Mouse (Mus musculus) neural tube, embryonic 14.5 days (tissue): Measurements from ENCODE around the gene Adamts7. TPM values are rescaled to one million over a fixed set of nuclear protein-coding genes. Genes with fewer than 3 reads are reported as not detected.
A peak's percentile ranks its signal among the peaks of the same experiment; 100 is the strongest.

Experiments used
- ATAC-seq: fragments of 200-750 bp; cut with Nextera tagmentation; 2 replicates; pipeline ENCODE4 v1.8.0; 2017; ENCODE audit warnings: low read depth, mild to moderate bottlenecking, moderate TSS enrichment, moderate library complexity
- H3K27ac ChIP-seq: fragments of 300-500 bp; sonication (generic); 2 replicates; pipeline ENCODE4 v1.5.1; 2014; ENCODE audit warnings: low read depth, mild to moderate bottlenecking, control low read depth, low read length, moderate library complexity, mixed read lengths
- H3K27me3 ChIP-seq: fragments of 300-500 bp; sonication (generic); 2 replicates; pipeline ENCODE4 v1.6.1; 2014; ENCODE audit warnings: low read length; ENCODE audit not compliant: control insufficient read depth, insufficient read depth
- H3K36me3 ChIP-seq: fragments of 300-500 bp; sonication (generic); 2 replicates; pipeline ENCODE4 v1.6.1; 2014; ENCODE audit warnings: low read length, mixed read lengths; ENCODE audit not compliant: control insufficient read depth, insufficient read depth
- H3K4me1 ChIP-seq: fragments of 300-500 bp; sonication (generic); 2 replicates; pipeline ENCODE4 v1.6.1; 2014; ENCODE audit warnings: low read length; ENCODE audit not compliant: control insufficient read depth, insufficient read depth
- H3K4me2 ChIP-seq: fragments of 300-500 bp; sonication (generic); 2 replicates; pipeline ENCODE4 v1.6.1; 2014; ENCODE audit warnings: mild to moderate bottlenecking, low read depth, low read length, control low read depth
- H3K4me3 ChIP-seq: fragments of 300-500 bp; sonication (generic); 2 replicates; pipeline ENCODE4 v1.5.1; 2014; ENCODE audit warnings: low read depth, low read length, control low read depth, mixed read lengths
- H3K9ac ChIP-seq: fragments of 300-500 bp; sonication (generic); replicated peaks from 2 replicates; pipeline ENCODE4 v1.6.1; 2014; ENCODE audit warnings: low read depth, mild to moderate bottlenecking, control low read depth, low read length, mixed read lengths
- H3K9me3 ChIP-seq: fragments of 300-500 bp; sonication (generic); 2 replicates; pipeline ENCODE4 v1.6.1; 2016; ENCODE audit warnings: low read length; ENCODE audit not compliant: control insufficient read depth
- WGBS: fragments of 180-500 bp; shearing (Covaris S2); extraction: QIAGEN DNeasy Blood & Tissue Kit; methylation state at CpG from one replicate; pipeline ENCODE4 v1.1.7; 2014; 5-methylcytosine and 5-hydroxymethylcytosine counted together
- polyA plus RNA-seq: library from polyadenylated mRNA; unstranded; fragments of >200 nt; fragmentation: Nextera tagmentation; extraction: Ambion mirVana; gene quantifications from 2 replicates; pipeline ENCODE4 v1.2.1, GENCODE M21; 2014

The Adamts7 gene
- polyA plus RNA-seq, 1 experiment from 2014 or later: 5.7 TPM

DNA sequence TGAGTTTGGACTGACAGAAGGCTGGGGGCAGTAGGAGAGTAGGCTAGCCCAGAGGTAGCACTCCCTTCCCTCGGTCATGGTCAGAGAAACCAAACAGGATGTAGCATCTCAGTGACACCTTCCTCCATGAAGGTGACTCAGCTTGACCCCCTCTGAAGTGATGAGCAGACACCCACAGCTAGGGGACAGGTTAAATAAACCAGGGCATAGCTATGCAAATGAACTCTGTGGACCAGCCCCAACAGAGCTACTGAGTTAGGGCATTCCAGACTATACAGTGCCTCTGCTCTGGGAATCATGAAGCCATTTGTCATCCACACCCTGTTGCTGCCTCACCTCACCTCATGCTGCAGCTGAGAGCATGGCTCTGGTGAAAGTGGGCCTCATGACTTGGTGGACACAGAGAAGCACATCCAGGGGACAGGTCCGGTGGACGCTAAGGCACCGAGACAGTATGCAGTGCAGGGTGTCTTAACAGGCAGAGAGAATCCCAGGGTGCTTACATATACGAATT is 71.1 kb downstream of the Adamts7 start:
- 92% methylated on average over 5 of the region's 5 CpGs for WGBS
- Histone ChIP-seq H3K4me1 (no peaks in the 10 kb centered on the region), H3K9ac (no peak overlapping the region), H3K9me3 (no peaks in the 10 kb centered on the region), H3K4me2 (no peak overlapping the region), H3K27ac (no peak overlapping the region), H3K36me3 (no peaks in the 10 kb centered on the region), H3K27me3 (no peaks in the 10 kb centered on the region), H3K4me3 (no peak overlapping the region)
- ATAC-seq: no peak

GRCm38 (mm10) chr9:90234786-90235185 is 71.9 kb downstream of the Adamts7 start:
- H3K27ac ChIP-seq: no peak overlapping the region
- ATAC-seq: no peak
- no peaks in the 10 kb centered on the region for H3K36me3 ChIP-seq
- WGBS: 95% methylated on average over 5 of the region's 5 CpGs
- H3K4me2 ChIP-seq: no peak overlapping the region
- H3K27me3 ChIP-seq: no peaks in the 10 kb centered on the region
- H3K4me3 ChIP-seq: no peak overlapping the region
- H3K9me3 ChIP-seq: no peaks in the 10 kb centered on the region
- no peaks in the 10 kb centered on the region for H3K4me1 ChIP-seq
- H3K9ac ChIP-seq: no peak overlapping the region

DNA sequence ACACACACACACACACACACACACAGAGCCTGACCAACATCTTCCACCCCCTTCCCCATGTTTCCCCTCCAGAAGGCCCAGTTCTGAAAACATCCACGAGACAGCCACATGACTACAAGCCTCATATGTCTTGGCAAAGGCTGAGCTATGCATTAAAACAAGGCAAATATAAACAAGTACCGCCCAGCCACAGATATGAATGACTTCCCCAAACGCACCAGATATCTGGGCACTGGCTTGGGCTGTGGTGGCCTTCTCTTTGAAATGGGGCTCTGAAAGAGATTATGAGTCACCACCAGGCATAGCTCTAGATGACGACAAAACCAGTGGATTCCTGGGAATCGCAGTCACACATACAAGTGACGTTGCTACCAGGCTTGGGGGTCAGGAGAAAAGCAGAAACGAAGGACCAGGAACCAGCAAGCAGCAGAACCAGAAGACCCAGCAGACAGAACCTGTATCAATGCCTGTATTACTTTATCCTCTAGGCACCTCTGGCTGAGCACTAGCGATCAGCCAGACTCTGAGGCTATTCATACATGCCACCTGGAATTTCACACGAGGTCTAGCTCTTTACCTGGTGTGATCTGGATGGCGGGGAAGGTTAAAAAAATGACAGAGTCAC is 72.5 kb downstream of the Adamts7 start:
- Histone ChIP-seq H3K9ac (no peak overlapping the region), H3K36me3 (no peaks in the 10 kb centered on the region), H3K4me1 (no peaks in the 10 kb centered on the region), H3K27me3 (no peaks in the 10 kb centered on the region), H3K27ac (no peak overlapping the region), H3K4me2 (no peak overlapping the region), H3K9me3 (no peaks in the 10 kb centered on the region), H3K4me3 (no peak overlapping the region)
- WGBS: 86% methylated on average over 10 of the region's 10 CpGs
- no peak for ATAC-seq

DNA sequence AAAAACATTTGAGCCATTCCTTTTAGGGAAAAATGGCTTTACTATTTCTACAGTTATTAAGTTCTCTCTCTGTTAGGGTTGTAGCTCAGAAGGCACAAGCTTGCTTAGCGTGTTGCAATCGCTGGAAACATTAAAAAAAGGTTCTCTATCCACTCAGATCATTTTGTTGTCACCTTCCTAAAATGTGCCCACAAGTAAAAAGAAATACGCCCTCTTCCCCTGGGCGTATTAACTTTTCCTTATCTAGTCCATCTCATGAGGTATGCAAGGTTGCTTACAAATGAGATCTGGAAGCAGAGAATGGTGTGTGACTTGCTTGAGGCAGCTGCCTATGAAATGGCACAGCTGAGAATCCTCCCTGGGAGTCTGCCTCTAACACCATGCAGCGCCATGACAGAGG is 73.9 kb downstream of the Adamts7 start:
- ATAC-seq: no peak
- no peaks in the 10 kb centered on the region for H3K4me1 ChIP-seq
- no peak overlapping the region for H3K9ac ChIP-seq
- H3K27ac ChIP-seq: no peak overlapping the region
- no peaks in the 10 kb centered on the region for H3K36me3 ChIP-seq
- WGBS: 95% methylated on average over 5 of the region's 5 CpGs
- no peak overlapping the region for H3K4me2 ChIP-seq
- no peaks in the 10 kb centered on the region for H3K9me3 ChIP-seq
- H3K27me3 ChIP-seq: no peaks in the 10 kb centered on the region
- no peak overlapping the region for H3K4me3 ChIP-seq

DNA sequence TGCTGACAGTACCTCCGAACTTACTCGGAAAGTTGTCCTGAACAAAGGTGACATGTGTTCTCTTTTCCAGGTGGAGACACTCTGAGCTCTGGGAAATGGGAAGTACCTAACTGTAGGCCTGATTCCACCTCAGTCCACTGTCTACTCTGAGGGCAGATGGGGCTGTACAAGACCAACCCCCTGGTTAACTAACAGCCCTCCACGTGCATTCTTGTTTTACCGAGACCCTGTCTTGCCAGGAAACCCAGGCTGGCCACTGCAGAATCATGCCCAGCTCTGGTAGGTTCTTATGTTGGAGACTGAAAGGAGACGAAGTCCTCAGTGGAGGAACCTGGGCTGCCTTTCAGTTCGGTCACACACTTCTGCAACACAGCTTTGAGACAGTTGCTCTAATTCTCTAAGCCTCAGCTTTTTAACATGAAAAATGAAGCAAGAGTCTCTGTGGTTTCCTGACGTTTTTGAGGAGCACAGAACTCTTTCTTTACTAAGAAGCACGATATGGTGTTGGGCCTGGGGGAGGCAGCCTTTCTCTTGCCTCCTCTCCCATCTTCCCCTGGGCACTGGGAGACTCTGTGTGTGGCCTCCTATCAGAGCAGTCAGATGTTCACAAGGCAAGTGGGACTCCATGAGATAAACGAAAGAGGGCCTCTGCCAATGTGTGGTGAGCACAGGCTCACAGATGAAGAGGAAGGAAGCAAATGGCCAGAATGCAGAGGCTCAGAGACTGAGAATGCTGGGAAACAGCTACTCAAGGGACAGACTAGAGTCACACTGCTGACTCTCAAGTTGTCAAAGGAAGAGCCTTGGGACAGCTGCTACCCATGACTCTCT is 74.6 kb downstream of the Adamts7 start:
- no peaks in the 10 kb centered on the region for H3K4me1 ChIP-seq
- no peak overlapping the region for H3K4me2 ChIP-seq
- H3K27me3 ChIP-seq: no peaks in the 10 kb centered on the region
- no peak overlapping the region for H3K4me3 ChIP-seq
- no peak overlapping the region for H3K9ac ChIP-seq
- no peak for ATAC-seq
- no peak overlapping the region for H3K27ac ChIP-seq
- 91% methylated on average over 9 of the region's 9 CpGs for WGBS
- H3K36me3 ChIP-seq: no peaks in the 10 kb centered on the region
- H3K9me3 ChIP-seq: no peaks in the 10 kb centered on the region

GRCm38 (mm10) chr9:90240560-90240959 is 77.7 kb downstream of the Adamts7 start:
- Histone ChIP-seq H3K27ac (no peak overlapping the region), H3K27me3 (no peaks in the 10 kb centered on the region), H3K36me3 (no peaks in the 10 kb centered on the region), H3K9ac (no peak overlapping the region), H3K9me3 (no peaks in the 10 kb centered on the region), H3K4me1 (no peaks in the 10 kb centered on the region), H3K4me3 (no peak overlapping the region), H3K4me2 (no peak overlapping the region)
- 63% methylated on average over 4 of the region's 4 CpGs for WGBS
- ATAC-seq: peak; percentile 42; the same call in 1 of the 2 replicates

DNA sequence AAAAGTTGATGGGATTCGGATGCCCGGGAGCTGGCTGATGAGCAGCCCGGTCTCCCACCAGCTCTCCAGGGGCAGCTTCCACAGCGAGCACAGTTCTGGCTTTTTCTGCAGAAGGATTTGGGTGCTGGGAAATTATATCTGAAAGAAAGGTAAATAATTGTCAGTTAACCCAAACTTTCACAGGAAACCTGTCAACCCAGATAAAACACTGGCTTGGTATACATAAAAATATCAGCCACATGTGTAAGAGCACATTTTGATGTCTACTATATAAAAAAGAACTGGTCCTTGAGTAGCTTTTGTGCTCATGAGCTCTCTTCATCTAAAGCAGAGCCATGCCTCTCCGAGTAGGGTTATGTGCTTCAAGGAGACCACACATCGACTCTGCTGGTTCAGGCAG is 78.2 kb downstream of the Adamts7 start:
- Histone ChIP-seq H3K27me3 (no peaks in the 10 kb centered on the region), H3K36me3 (no peaks in the 10 kb centered on the region), H3K9me3 (no peaks in the 10 kb centered on the region), H3K27ac (no peak overlapping the region), H3K4me2 (no peak overlapping the region), H3K4me3 (no peak overlapping the region), H3K4me1 (no peaks in the 10 kb centered on the region), H3K9ac (no peak overlapping the region)
- 79% methylated on average over 6 of the region's 6 CpGs for WGBS
- ATAC-seq: no peak; the same call in 1 of the 2 replicates

GRCm38 (mm10) chr9:90241618-90242017 is 78.7 kb downstream of the Adamts7 start:
- H3K36me3 ChIP-seq: no peaks in the 10 kb centered on the region
- WGBS: 68% methylated on average over 7 of the region's 7 CpGs
- ATAC-seq: no peak
- H3K27me3 ChIP-seq: no peaks in the 10 kb centered on the region
- no peak overlapping the region for H3K4me2 ChIP-seq
- H3K4me3 ChIP-seq: no peak overlapping the region
- H3K9ac ChIP-seq: no peak overlapping the region
- H3K4me1 ChIP-seq: no peaks in the 10 kb centered on the region
- no peaks in the 10 kb centered on the region for H3K9me3 ChIP-seq
- H3K27ac ChIP-seq: no peak overlapping the region

- Histone ChIP-seq H3K9ac (no peak overlapping the region), H3K27me3 (no peaks in the 10 kb centered on the region), H3K4me1 (no peaks in the 10 kb centered on the region), H3K4me3 (no peak overlapping the region), H3K4me2 (no peak overlapping the region), H3K27ac (no peak overlapping the region), H3K36me3 (peaks cover 5% of the 10 kb centered on the region; the same call in 1 of the 2 replicates), H3K9me3 (no peaks in the 10 kb centered on the region)
- WGBS: 92% methylated on average over 6 of the region's 6 CpGs
- ATAC-seq: no peak
Measured at GRCm38 (mm10) chr9:90242291-90242690, 79.4 kb downstream of the Adamts7 start.
